ENCODE assay signal across 8 mouse cellular contexts in genomic region chr10:45578298-45578821, GRCm38 (mm10). TPM values are rescaled to one million over a fixed set of nuclear protein-coding genes. Genes with fewer than 3 reads are reported as not detected.
DNase-seq lines count a peak whose midpoint lies in the region; ATAC-seq and TF ChIP-seq lines count a peak whose summit lies in the region.

No protein-coding gene starts in this region.

- peak; percentile 71 for ATAC-seq in intestine, postnatal 0 days
- peak; percentile 71 for ATAC-seq in limb, embryonic 13.5 days (ENCODE audit: low FRiP score, low read depth)
- peak; percentile 89 for ATAC-seq in midbrain, embryonic 15.5 days (replicated peaks)

- peak overlapping the region; percentile 43 for H3K27ac ChIP-seq in cerebellum, adult 2 months (ENCODE audit: insufficient read depth, low read length)
- H3K27ac ChIP-seq in intestine, postnatal 0 days (ENCODE audit: low read depth, low read length) = peak overlapping the region; percentile 68
- H3K27ac ChIP-seq in limb, embryonic 13.5 days = peak overlapping the region; percentile 94
- H3K27ac ChIP-seq in midbrain, embryonic 15.5 days = peak overlapping the region; percentile 94
- H3K27ac ChIP-seq in thymus, adult 2 months (ENCODE audit: control insufficient read depth, insufficient read depth, low read length) = peak overlapping the region; percentile 13; the same call in 1 of the 2 replicates

- peak; percentile 16 for DNase-seq in retina, adult 2 months (ENCODE audit: low read depth, low spot score)
- no peak for DNase-seq in retina, embryonic 14.5 days (ENCODE audit: low spot score)
- peak; percentile 60 to 69 for DNase-seq in cerebellum, adult 2 months
- DNase-seq in frontal cortex, postnatal 10 days (ENCODE audit: low spot score in 2 of 2) = peak; percentile 39 to 46
- DNase-seq in thymus, adult 2 months = peak; percentile 37

- no peaks in the 10 kb centered on the region for H3K36me3 ChIP-seq in intestine, postnatal 0 days (ENCODE audit: control insufficient read depth, insufficient read depth)
- H3K36me3 ChIP-seq in limb, embryonic 13.5 days = no peaks in the 10 kb centered on the region
- no peaks in the 10 kb centered on the region for H3K36me3 ChIP-seq in midbrain, embryonic 15.5 days (replicated peaks)
- no peaks in the 10 kb centered on the region for H3K36me3 ChIP-seq in thymus, adult 2 months (ENCODE audit: control insufficient read depth, insufficient read depth, low read length)

- H3K4me2 ChIP-seq in intestine, postnatal 0 days (replicated peaks; ENCODE audit: low read depth) = peak overlapping the region; percentile 76
- H3K4me2 ChIP-seq in limb, embryonic 13.5 days (replicated peaks) = peak overlapping the region; percentile 68
- peak overlapping the region; percentile 63 for H3K4me2 ChIP-seq in midbrain, embryonic 15.5 days

- no peak for TF ChIP-seq CTCF in cerebellum, adult 2 months (IDR thresholded peaks at IDR 0.05; ENCODE audit: borderline replicate concordance, insufficient read depth, low read depth, low read length)
- no peak for TF ChIP-seq CTCF in intestine, postnatal 0 days (IDR thresholded peaks at IDR 0.05; ENCODE audit: low read depth)
- no peak for TF ChIP-seq CTCF in thymus, adult 2 months (IDR thresholded peaks at IDR 0.05; ENCODE audit: borderline replicate concordance, control insufficient read depth, extremely low read depth, insufficient read depth, low read length, poor library complexity)

- peak overlapping the region; percentile 94 for H3K4me3 ChIP-seq in cerebellum, adult 2 months (replicated peaks; ENCODE audit: insufficient read depth, low read depth, low read length)
- H3K4me3 ChIP-seq in intestine, postnatal 0 days (ENCODE audit: low read depth, low read length) = peak overlapping the region; percentile 99
- peak overlapping the region; percentile 78 for H3K4me3 ChIP-seq in limb, embryonic 13.5 days
- peak overlapping the region; percentile 83 for H3K4me3 ChIP-seq in midbrain, embryonic 15.5 days
- peak overlapping the region; percentile 75 for H3K4me3 ChIP-seq in thymus, adult 2 months (ENCODE audit: control insufficient read depth, insufficient read depth, low read length)

- H3K4me1 ChIP-seq in cerebellum, adult 2 months (ENCODE audit: control insufficient read depth, insufficient read depth, low read length) = no peaks in the 10 kb centered on the region
- H3K4me1 ChIP-seq in intestine, postnatal 0 days (replicated peaks; ENCODE audit: control insufficient read depth, insufficient read depth, low read length) = no peaks in the 10 kb centered on the region; the same call in 1 of the 2 replicates
- no peaks in the 10 kb centered on the region for H3K4me1 ChIP-seq in limb, embryonic 13.5 days
- peaks cover 4% of the 10 kb centered on the region; the same call in 1 of the 2 replicates for H3K4me1 ChIP-seq in midbrain, embryonic 15.5 days
- peaks cover 4% of the 10 kb centered on the region; the same call in 1 of the 2 replicates for H3K4me1 ChIP-seq in thymus, adult 2 months (replicated peaks; ENCODE audit: control insufficient read depth, insufficient read depth, low read length)

- no peaks in the 10 kb centered on the region for H3K27me3 ChIP-seq in cerebellum, adult 2 months (ENCODE audit: control insufficient read depth, insufficient read depth, low read length)
- H3K27me3 ChIP-seq in intestine, postnatal 0 days (replicated peaks; ENCODE audit: control insufficient read depth, insufficient read depth, low read length) = no peaks in the 10 kb centered on the region
- no peaks in the 10 kb centered on the region for H3K27me3 ChIP-seq in limb, embryonic 13.5 days
- H3K27me3 ChIP-seq in midbrain, embryonic 15.5 days (replicated peaks) = no peaks in the 10 kb centered on the region
- no peaks in the 10 kb centered on the region for H3K27me3 ChIP-seq in thymus, adult 2 months (ENCODE audit: control insufficient read depth, insufficient read depth, low read length)

- 1% methylated on average over 23 of the region's 23 CpGs for WGBS in cerebellum, adult 2 months
- 0% methylated on average over 23 of the region's 23 CpGs for WGBS in intestine, postnatal 0 days
- 1% methylated on average over 23 of the region's 23 CpGs for WGBS in limb, embryonic 13.5 days
- under 1% methylated on average over 22 of the region's 23 CpGs for WGBS in midbrain, embryonic 15.5 days
- under 1% methylated on average over 23 of the region's 23 CpGs for WGBS in thymus, adult 2 months

- TF ChIP-seq POLR2A in cerebellum, adult 2 months (IDR thresholded peaks at IDR 0.05; ENCODE audit: borderline replicate concordance, insufficient read depth, low read length) = no peak
- TF ChIP-seq POLR2A in thymus, adult 2 months (IDR thresholded peaks at IDR 0.05; ENCODE audit: control insufficient read depth, extremely low read depth, insufficient read depth, low read length, poor library complexity) = no peak

- H3K9ac ChIP-seq in intestine, postnatal 0 days (ENCODE audit: low read depth, low read length) = peak overlapping the region; percentile 78
- H3K9ac ChIP-seq in limb, embryonic 13.5 days = peak overlapping the region; percentile 82
- H3K9ac ChIP-seq in midbrain, embryonic 15.5 days = peak overlapping the region; percentile 92

- H3K9me3 ChIP-seq in intestine, postnatal 0 days (ENCODE audit: control insufficient read depth) = no peaks in the 10 kb centered on the region
- no peaks in the 10 kb centered on the region for H3K9me3 ChIP-seq in limb, embryonic 13.5 days
- H3K9me3 ChIP-seq in midbrain, embryonic 15.5 days = no peaks in the 10 kb centered on the region

RNA-seq across cellular contexts. Expression of gene Hace1, which starts 0.7 kb away (rescaled TPM):
- polyA plus RNA-seq in cerebellum, adult 2 months (2012; rRNA removed) = 25.6 and 27.4 TPM in 2 replicates
- 6.1 and 7.4 TPM in 2 replicates for polyA plus RNA-seq in intestine, postnatal 0 days (2015; fragmentation: Nextera tagmentation; extraction: Ambion mirVana)
- polyA plus RNA-seq in limb, embryonic 13.5 days (2015; fragmentation: Nextera tagmentation; extraction: Ambion mirVana) = 19.9 and 20.1 TPM in 2 replicates
- polyA plus RNA-seq in midbrain, embryonic 15.5 days (2015; fragmentation: Nextera tagmentation; extraction: Ambion mirVana) = 18.7 and 19.0 TPM in 2 replicates
- polyA plus RNA-seq in thymus, adult 2 months (2012; rRNA removed) = 10.3 and 15.5 TPM in 2 replicates

Comparison
In these comparisons a context has a peak if more than half of its experiments do, and no peak if none do; other contexts are left out.
1. H3K27ac ChIP-seq: peak in every context shown above with its lines; median percentile 94 in limb, embryonic 13.5 days; 94 in midbrain, embryonic 15.5 days; 68 in intestine, postnatal 0 days; 43 in cerebellum, adult 2 months; 13 in thymus, adult 2 months.